Mouse (Mus musculus) adrenal gland, adult 2 months (tissue): ENCODE measurements around the gene Lman2. TPM values are rescaled to one million over a fixed set of nuclear protein-coding genes. Genes with fewer than 3 reads are reported as not detected.

ENCODE experiments used
- DNase-seq: peaks from one replicate; pipeline ENCODE4 v3.0.0; 2021
- long read RNA-seq: library from polyadenylated mRNA; stranded (forward); transcript quantifications from one replicate; pipeline ENCODE4 v2.0.0, GENCODE M21; 2021
- polyA plus RNA-seq: library from polyadenylated mRNA; depleted of rRNA; stranded (reverse); fragments of >200 nt; gene quantifications from 2 replicates; pipeline ENCODE4 v1.2.3, GENCODE M21; 2012; rRNA removed
- total RNA-seq, 2 experiments: library from RNA; stranded (reverse); gene quantifications; 2 replicates each; pipeline ENCODE4 v1.2.3; 2021

The Lman2 gene
- total RNA-seq (100 to 1,000 TPM; 111 to 119 TPM), polyA plus RNA-seq (90.6 and 113 TPM in 2 replicates)
- long read RNA-seq, full-length matches to known transcripts = 300 of 323 reads
- long read RNA-seq, partial matches to known transcripts = 13 of 323 reads
- long read RNA-seq, other reads (novel, unspliced or antisense) = 10 of 323 reads

- DNase-seq = peak; percentile 98
Measured at GRCm38 (mm10) chr13:55362453-55363060, at the start of gene Lman2. Gene Lman2, minus strand, starts transcription at chr13:55362783.

- no peak for DNase-seq
Measured at GRCm38 (mm10) chr13:55411826-55412225, 49.2 kb upstream of the Lman2 start.

GRCm38 (mm10) chr13:55408546-55409120, 46.0 kb upstream of the Lman2 start:
- DNase-seq = no peak

- no peak for DNase-seq
Measured at GRCm38 (mm10) chr13:55407341-55407740, 44.8 kb upstream of the Lman2 start.

GRCm38 (mm10) chr13:55405783-55406390, 43.3 kb upstream of the Lman2 start:
- no peak for DNase-seq

- DNase-seq = peak; percentile 68
Measured at GRCm38 (mm10) chr13:55404853-55405782, 42.5 kb upstream of the Lman2 start.

GRCm38 (mm10) chr13:55403935-55404852, 41.6 kb upstream of the Lman2 start:
- DNase-seq = no peak

GRCm38 (mm10) chr13:55403266-55403665, 40.7 kb upstream of the Lman2 start:
- no peak for DNase-seq

- no peak for DNase-seq
Measured at GRCm38 (mm10) chr13:55400039-55400346, 37.4 kb upstream of the Lman2 start.

- DNase-seq = no peak
Measured at GRCm38 (mm10) chr13:55399300-55400038, 36.9 kb upstream of the Lman2 start.

GRCm38 (mm10) chr13:55398088-55398487, 35.5 kb upstream of the Lman2 start, which contains the start of gene Slc34a1:
Gene Slc34a1, plus strand, starts transcription at chr13:55398187.
- DNase-seq = no peak

GRCm38 (mm10) chr13:55392933-55393332, 30.4 kb upstream of the Lman2 start:
- DNase-seq = no peak

GRCm38 (mm10) chr13:55391626-55392029, 29.0 kb upstream of the Lman2 start:
- no peak for DNase-seq

- DNase-seq = no peak
Measured at GRCm38 (mm10) chr13:55390644-55391043, 28.1 kb upstream of the Lman2 start.

GRCm38 (mm10) chr13:55381790-55382189, 19.2 kb upstream of the Lman2 start:
- DNase-seq = no peak

- no peak for DNase-seq
Measured at GRCm38 (mm10) chr13:55378907-55379580, 16.5 kb upstream of the Lman2 start.

GRCm38 (mm10) chr13:55375877-55376276, 13.3 kb upstream of the Lman2 start:
- no peak for DNase-seq

GRCm38 (mm10) chr13:55374206-55374924, 11.8 kb upstream of the Lman2 start:
- no peak for DNase-seq

GRCm38 (mm10) chr13:55371740-55372139, 9.2 kb upstream of the Lman2 start:
- DNase-seq = no peak
